Comparison of ENCODE assay signal across 7 mouse cellular contexts in genomic region chr2:121621262-121622163, GRCm38 (mm10).
DNase-seq lines count a peak whose midpoint lies in the region; ATAC-seq and TF ChIP-seq lines count a peak whose summit lies in the region.

No protein-coding gene starts in this region.

- no peak for ATAC-seq in embryonic facial prominence, embryonic 15.5 days (ENCODE audit: insufficient number of reproducible peaks, low FRiP score, low TSS enrichment, low read depth)
- ATAC-seq in liver, embryonic 11.5 days (replicated peaks; ENCODE audit: low FRiP score), result no peak
- no peak for ATAC-seq in lung, postnatal 0 days

- no peak overlapping the region for H3K4me2 ChIP-seq in embryonic facial prominence, embryonic 15.5 days (replicated peaks)
- H3K4me2 ChIP-seq in liver, embryonic 11.5 days, result no peak overlapping the region
- H3K4me2 ChIP-seq in lung, postnatal 0 days (replicated peaks; ENCODE audit: low read depth, low read length), result no peak overlapping the region

- no peak for TF ChIP-seq CTCF in lung, postnatal 0 days (IDR thresholded peaks at IDR 0.05)

- no peak overlapping the region for H3K4me3 ChIP-seq in embryonic facial prominence, embryonic 15.5 days (replicated peaks)
- H3K4me3 ChIP-seq in liver, embryonic 11.5 days (ENCODE audit: low read depth, low read length), result no peak overlapping the region
- no peak overlapping the region for H3K4me3 ChIP-seq in lung, postnatal 0 days (ENCODE audit: low read depth, low read length)

- H3K4me1 ChIP-seq in embryonic facial prominence, embryonic 15.5 days, result peaks cover 14% of the 10 kb centered on the region
- H3K4me1 ChIP-seq in liver, embryonic 11.5 days (replicated peaks; ENCODE audit: control insufficient read depth, insufficient read depth, low read length), result no peaks in the 10 kb centered on the region
- H3K4me1 ChIP-seq in lung, postnatal 0 days (ENCODE audit: insufficient read depth, low read depth, low read length), result no peaks in the 10 kb centered on the region

- DNase-seq in 3134 (ENCODE audit: extremely low read depth, insufficient read length, low spot score), result peak; percentile 33
- peak; percentile 82 for DNase-seq in Muller cell, postnatal 12 days (ENCODE audit: inconsistent ontology term)
- DNase-seq in layer of hippocampus, postnatal 14 days (ENCODE audit: low spot score in 2 of 2), result peak; percentile 24 to 53
- DNase-seq in urinary bladder, postnatal 36 days (ENCODE audit: low spot score in 2 of 2), result peak; percentile 21 to 36
- DNase-seq in liver, embryonic 11.5 days (ENCODE audit: low spot score), result no peak
- DNase-seq in lung, postnatal 0 days (ENCODE audit: low spot score), result no peak

- no peak overlapping the region for H3K9ac ChIP-seq in embryonic facial prominence, embryonic 15.5 days
- H3K9ac ChIP-seq in liver, embryonic 11.5 days (ENCODE audit: low read depth, low read length), result no peak overlapping the region
- no peak overlapping the region for H3K9ac ChIP-seq in lung, postnatal 0 days (replicated peaks; ENCODE audit: low read depth)

- H3K27me3 ChIP-seq in embryonic facial prominence, embryonic 15.5 days, result no peaks in the 10 kb centered on the region
- H3K27me3 ChIP-seq in liver, embryonic 11.5 days (replicated peaks; ENCODE audit: control insufficient read depth, insufficient read depth, low read length), result no peaks in the 10 kb centered on the region
- no peaks in the 10 kb centered on the region for H3K27me3 ChIP-seq in lung, postnatal 0 days (replicated peaks; ENCODE audit: insufficient read depth, low read length)

- WGBS in embryonic facial prominence, embryonic 15.5 days, result 29% methylated on average over 13 of the region's 13 CpGs
- WGBS in liver, embryonic 11.5 days, result 70% methylated on average over 13 of the region's 13 CpGs
- 57% methylated on average over 13 of the region's 13 CpGs for WGBS in lung, postnatal 0 days

- TF ChIP-seq EP300 in lung, postnatal 0 days (IDR thresholded peaks at IDR 0.05), result no peak

- H3K27ac ChIP-seq in embryonic facial prominence, embryonic 15.5 days (replicated peaks), result 0 out of 2 replicates have a peak overlapping the region, but pooled peaks have one; percentile 3
- H3K27ac ChIP-seq in liver, embryonic 11.5 days (ENCODE audit: low read depth, low read length), result no peak overlapping the region
- no peak overlapping the region for H3K27ac ChIP-seq in lung, postnatal 0 days (ENCODE audit: low read length)

- H3K36me3 ChIP-seq in embryonic facial prominence, embryonic 15.5 days, result no peaks in the 10 kb centered on the region
- no peaks in the 10 kb centered on the region for H3K36me3 ChIP-seq in liver, embryonic 11.5 days (ENCODE audit: control insufficient read depth, insufficient read depth, low read length)
- no peaks in the 10 kb centered on the region for H3K36me3 ChIP-seq in lung, postnatal 0 days (ENCODE audit: insufficient read depth, low read length)

- no peaks in the 10 kb centered on the region for H3K9me3 ChIP-seq in embryonic facial prominence, embryonic 15.5 days (replicated peaks)
- no peaks in the 10 kb centered on the region for H3K9me3 ChIP-seq in liver, embryonic 11.5 days (ENCODE audit: control insufficient read depth, low read length)
- H3K9me3 ChIP-seq in lung, postnatal 0 days (ENCODE audit: low read length), result no peaks in the 10 kb centered on the region

Comparison
In these comparisons a context has a peak if more than half of its experiments do, and no peak if none do; other contexts are left out.
1. DNase-seq: peak in 3134 (single experiment), Muller cell, postnatal 12 days (single experiment), layer of hippocampus, postnatal 14 days (2 of 2) and urinary bladder, postnatal 36 days (2 of 2); none in liver, embryonic 11.5 days (single experiment) and lung, postnatal 0 days (single experiment).